Mouse (Mus musculus) stomach, embryonic 15.5 days (tissue): Measurements from ENCODE around the gene Washc1. TPM values are rescaled to one million over a fixed set of nuclear protein-coding genes. Genes with fewer than 3 reads are reported as not detected.
"Not testable (repeated sequence)": the region's sequence is repeated elsewhere in the genome, so short reads cannot be mapped to it uniquely, and the experiment has no call there.

Source experiments
- ATAC-seq: fragments of 200-750 bp; cut with Nextera tagmentation; 2 replicates; pipeline ENCODE4 v1.8.0; 2017; ENCODE audit warnings: low read depth, moderate number of reproducible peaks, moderate TSS enrichment; ENCODE audit not compliant: insufficient read depth, low FRiP score
- H3K27ac ChIP-seq: fragments of 300-500 bp; sonication (generic); 2 replicates; pipeline ENCODE4 v1.5.1; 2015; ENCODE audit warnings: mild to moderate bottlenecking, inconsistent platforms
- H3K27me3 ChIP-seq: fragments of 300-500 bp; sonication (generic); replicated peaks from 2 replicates; pipeline ENCODE4 v1.6.1; 2015; ENCODE audit warnings: inconsistent platforms
- H3K36me3 ChIP-seq: fragments of 300-500 bp; sonication (generic); 2 replicates; pipeline ENCODE4 v1.6.1; 2015; ENCODE audit warnings: inconsistent platforms
- H3K4me1 ChIP-seq: fragments of 300-500 bp; sonication (generic); 2 replicates; pipeline ENCODE4 v1.6.1; 2015; ENCODE audit warnings: inconsistent platforms
- H3K4me2 ChIP-seq: fragments of 300-500 bp; sonication (generic); 2 replicates; pipeline ENCODE4 v1.6.1; 2015; ENCODE audit warnings: mild to moderate bottlenecking, inconsistent platforms
- H3K4me3 ChIP-seq: fragments of 300-500 bp; sonication (generic); replicated peaks from 2 replicates; pipeline ENCODE4 v1.5.1; 2015; ENCODE audit warnings: inconsistent platforms
- H3K9ac ChIP-seq: fragments of 300-500 bp; sonication (generic); 2 replicates; pipeline ENCODE4 v1.6.1; 2015; ENCODE audit warnings: inconsistent platforms
- H3K9me3 ChIP-seq: fragments of 300-500 bp; sonication (generic); 2 replicates; pipeline ENCODE4 v1.6.1; 2016; ENCODE audit warnings: inconsistent platforms
- WGBS: fragments of 180-500 bp; shearing (Covaris S2); methylation state at CpG from one replicate; pipeline ENCODE4 v1.1.7; 2015; 5-methylcytosine and 5-hydroxymethylcytosine counted together
- polyA plus RNA-seq: library from polyadenylated mRNA; unstranded; fragments of >200 nt; fragmentation: Nextera tagmentation; extraction: Ambion mirVana; gene quantifications from 2 replicates; pipeline ENCODE4 v1.2.1, GENCODE M21; 2015

Washc1 gene
- polyA plus RNA-seq = 33.3 and 37.8 TPM in 2 replicates

DNA sequence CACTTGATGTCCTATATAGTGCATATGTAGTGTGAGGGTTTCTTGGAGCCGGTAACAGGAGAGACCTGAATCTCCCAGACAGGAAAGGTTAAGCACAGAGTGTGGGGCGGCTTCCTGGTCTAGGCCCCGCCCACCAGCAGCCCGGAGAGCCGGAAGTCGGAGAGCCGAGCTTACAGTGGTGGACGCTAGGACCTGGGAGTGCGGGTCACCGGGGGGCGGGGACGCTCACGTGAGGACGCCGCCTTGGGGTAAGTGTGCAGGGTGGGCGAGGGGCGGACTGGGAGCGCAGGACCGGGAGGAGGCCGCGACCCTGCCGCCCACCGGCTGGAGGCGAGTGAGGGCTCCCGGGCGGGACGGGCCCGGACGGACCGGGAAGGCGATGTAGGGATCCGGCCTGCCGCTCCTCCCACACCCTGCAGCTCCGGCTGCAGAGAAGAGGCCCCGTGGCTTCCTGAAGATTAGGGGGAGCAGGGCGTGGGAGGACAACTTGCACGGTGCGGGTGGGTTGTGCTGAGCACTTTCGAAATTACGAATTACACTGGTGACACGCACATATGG lies at the start of gene Washc1:
Gene Washc1, plus strand, starts transcription at position 144 of the 558 bp plus-strand sequence.
- Histone ChIP-seq H3K4me2 (peak within 1 kb of the TSS; percentile 61), H3K9me3 (no peaks in the 10 kb centered on the region), H3K27me3 (no peaks in the 10 kb centered on the region), H3K9ac (peak within 1 kb of the TSS; percentile 60), H3K4me1 (peaks cover 11% of the 10 kb centered on the region; the same call in 1 of the 2 replicates), H3K4me3 (peak within 1 kb of the TSS; percentile 88), H3K27ac (peak within 1 kb of the TSS; percentile 85), H3K36me3 (peaks cover 26% of the 10 kb centered on the region)
- ATAC-seq = peak; percentile 99
- under 1% methylated on average over 39 of the region's 41 CpGs for WGBS

DNA sequence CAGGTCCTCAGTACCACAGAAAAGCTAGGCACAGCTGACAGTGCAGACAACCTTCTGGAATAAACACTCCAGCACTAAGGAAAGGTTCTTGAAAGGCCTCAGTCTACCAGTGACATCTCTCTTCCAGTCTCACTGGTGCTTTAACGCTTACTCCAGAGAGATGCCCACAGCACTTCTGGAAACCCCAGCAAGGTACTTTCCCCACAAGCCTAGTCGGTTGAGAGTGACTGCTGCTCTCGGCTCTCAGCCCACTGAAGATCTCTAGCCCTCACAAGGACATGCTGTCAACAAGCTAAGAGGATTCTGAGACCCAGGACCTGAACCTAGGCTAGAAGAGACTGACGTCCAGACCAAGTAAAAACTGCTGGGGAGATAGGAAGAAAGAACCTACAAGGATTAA lies 46.2 kb upstream of the Washc1 start:
- Histone ChIP-seq H3K4me3 (no peak overlapping the region), H3K4me2 (no peak overlapping the region), H3K9me3 (no peaks in the 10 kb centered on the region), H3K27me3 (no peaks in the 10 kb centered on the region), H3K36me3 (no peaks in the 10 kb centered on the region), H3K9ac (no peak overlapping the region), H3K4me1 (no peaks in the 10 kb centered on the region), H3K27ac (no peak overlapping the region)
- no peak for ATAC-seq
- WGBS = 85% methylated on average over 4 of the region's 4 CpGs

DNA sequence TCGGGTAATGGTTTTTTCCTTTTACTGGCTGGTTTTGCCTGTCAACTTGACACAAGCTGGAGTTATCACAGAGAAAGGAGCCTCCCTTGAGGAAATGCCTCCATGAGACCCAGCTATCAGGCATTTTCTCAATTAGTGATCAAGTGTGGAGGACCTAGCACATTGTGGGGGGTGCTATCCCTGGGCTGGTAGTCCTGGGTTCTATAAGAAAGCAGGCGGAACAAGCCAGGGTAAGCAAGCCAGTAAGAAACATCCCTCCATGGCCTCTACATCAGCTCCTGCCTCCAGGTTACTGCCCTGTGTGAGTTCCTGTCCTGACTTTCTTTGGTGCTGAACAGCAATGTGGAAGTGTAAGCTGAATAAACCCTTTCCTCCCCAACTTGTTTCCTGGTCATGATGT lies 42.3 kb upstream of the Washc1 start:
- H3K4me1 ChIP-seq, H3K4me3 ChIP-seq, H3K4me2 ChIP-seq, H3K9me3 ChIP-seq, H3K27me3 ChIP-seq, ATAC-seq, H3K9ac ChIP-seq, H3K36me3 ChIP-seq, H3K27ac ChIP-seq: not testable (repeated sequence)
- WGBS = 89% methylated on average over 2 of the region's 2 CpGs

DNA sequence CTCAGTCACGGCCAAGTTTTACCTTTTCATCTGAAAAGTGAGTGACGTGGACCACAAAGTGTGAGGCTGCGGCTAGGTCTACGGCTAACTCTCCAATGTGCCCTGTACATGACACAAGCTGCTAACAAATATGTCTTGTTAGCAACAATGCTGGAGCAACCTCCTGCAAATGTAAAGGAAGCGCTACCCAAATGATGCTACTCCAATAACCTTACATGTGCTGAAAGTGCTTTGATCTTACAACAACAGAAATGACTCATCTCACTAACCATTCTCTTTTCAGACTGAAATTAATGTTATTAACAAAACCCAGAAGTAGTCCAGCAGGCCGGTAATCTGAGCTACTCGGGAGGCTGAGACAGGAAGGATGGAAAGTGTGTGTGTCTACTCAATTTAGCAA lies 37.4 kb upstream of the Washc1 start:
- Histone ChIP-seq H3K36me3 (no peaks in the 10 kb centered on the region), H3K4me1 (no peaks in the 10 kb centered on the region), H3K4me3 (no peak overlapping the region), H3K27ac (no peak overlapping the region), H3K9me3 (no peaks in the 10 kb centered on the region), H3K9ac (no peak overlapping the region), H3K4me2 (no peak overlapping the region), H3K27me3 (no peaks in the 10 kb centered on the region)
- WGBS = 86% methylated on average over 7 of the region's 7 CpGs
- ATAC-seq = no peak

DNA sequence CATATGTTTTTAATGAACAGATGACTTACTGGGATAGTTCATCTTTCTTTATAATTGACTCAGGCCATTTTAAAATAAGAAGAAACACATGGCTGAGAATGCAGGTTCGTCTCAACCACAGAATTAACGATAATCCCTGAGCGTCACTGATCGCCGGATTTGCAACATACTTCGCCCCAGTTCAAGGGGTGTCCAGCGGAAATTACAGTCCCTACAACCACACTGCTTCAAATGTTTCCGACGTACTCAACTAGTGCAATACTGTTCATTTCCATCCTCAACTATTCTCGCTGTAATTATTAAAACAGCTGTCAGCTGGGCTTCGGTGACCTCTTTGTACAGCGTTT lies 35.5 kb upstream of the Washc1 start:
- peak overlapping the region; percentile 99 for H3K4me3 ChIP-seq
- peak overlapping the region; percentile 74 for H3K9ac ChIP-seq
- no peak for ATAC-seq
- no peaks in the 10 kb centered on the region for H3K27me3 ChIP-seq
- H3K4me2 ChIP-seq = peak overlapping the region; percentile 80
- H3K4me1 ChIP-seq = no peaks in the 10 kb centered on the region
- 0 out of 2 replicates have a peak, but pooled peaks cover 4% of the 10 kb centered on the region for H3K36me3 ChIP-seq
- WGBS = 4% methylated on average over 12 of the region's 12 CpGs
- H3K27ac ChIP-seq = peak overlapping the region; percentile 91
- no peaks in the 10 kb centered on the region for H3K9me3 ChIP-seq

DNA sequence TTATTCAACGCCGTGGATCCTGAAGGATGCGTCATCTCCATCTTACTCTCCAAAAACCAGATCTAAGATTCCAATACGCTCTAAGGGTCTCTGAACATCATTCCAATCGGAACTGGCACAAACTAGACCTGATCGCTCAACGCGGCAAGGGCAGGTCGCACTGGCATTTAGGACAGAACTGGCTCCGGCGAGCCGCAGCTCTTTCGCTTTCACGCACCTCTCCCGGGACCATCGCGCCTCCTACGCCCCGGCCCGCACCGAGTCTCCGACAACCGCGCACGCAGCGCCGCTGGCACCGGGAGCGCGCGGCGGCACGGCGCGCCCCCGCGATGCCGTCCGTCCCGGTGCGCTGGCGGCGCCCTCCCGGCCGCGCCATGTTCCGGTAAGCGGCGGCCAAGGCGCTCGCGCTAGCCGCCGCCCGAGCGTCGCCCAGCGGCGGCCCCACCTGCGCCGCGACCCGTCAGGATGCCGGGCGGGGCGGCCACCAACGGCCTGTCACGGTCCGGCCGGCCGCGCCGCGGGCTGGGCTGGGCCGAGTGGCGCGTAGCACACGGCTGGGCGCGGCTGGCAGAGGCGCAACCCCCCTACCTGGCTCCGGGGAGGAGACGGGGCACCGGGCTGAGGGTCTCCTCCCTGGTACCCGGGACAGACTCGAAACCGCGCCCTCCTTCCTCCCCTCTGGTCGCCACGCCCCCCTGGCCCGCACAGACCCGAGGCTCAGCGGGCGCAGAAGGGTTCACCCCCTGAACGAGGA lies 35.0 kb upstream of the Washc1 start:
- under 1% methylated on average over 81 of the region's 95 CpGs for WGBS
- Histone ChIP-seq H3K4me2 (peak overlapping the region; percentile 80), H3K27me3 (no peaks in the 10 kb centered on the region), H3K4me3 (peak overlapping the region; percentile 99), H3K4me1 (no peaks in the 10 kb centered on the region), H3K36me3 (0 out of 2 replicates have a peak, but pooled peaks cover 4% of the 10 kb centered on the region), H3K27ac (peak overlapping the region; percentile 91), H3K9me3 (no peaks in the 10 kb centered on the region), H3K9ac (peak overlapping the region; percentile 74)
- ATAC-seq = peak; percentile 80

DNA sequence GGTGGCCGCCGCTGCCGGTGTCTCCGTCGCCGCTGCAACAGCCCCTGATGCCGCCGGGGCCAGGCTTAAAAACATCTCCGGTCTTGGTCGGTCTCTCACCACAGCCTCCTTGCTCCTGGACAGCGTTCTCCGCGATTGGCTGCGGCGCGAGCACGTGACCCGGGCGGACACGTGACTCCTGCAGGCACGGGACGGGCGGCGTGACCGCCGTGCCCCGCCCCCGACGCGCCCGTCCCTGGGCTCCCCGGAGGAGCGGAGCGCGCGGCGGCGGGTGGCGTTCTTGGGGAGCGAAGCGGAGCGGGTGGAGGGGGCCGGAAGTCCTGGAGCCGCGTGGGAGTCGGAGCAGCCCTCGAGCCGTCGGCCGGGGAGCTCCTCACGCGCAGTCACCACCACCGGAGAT lies 34.4 kb upstream of the Washc1 start, which contains the start of gene Ankrd12:
Gene Ankrd12, minus strand, starts transcription at position 156 of the 400 bp plus-strand sequence.
- H3K9me3 ChIP-seq = no peaks in the 10 kb centered on the region
- H3K27me3 ChIP-seq = no peaks in the 10 kb centered on the region
- 0 out of 2 replicates have a peak, but pooled peaks cover 4% of the 10 kb centered on the region for H3K36me3 ChIP-seq
- H3K9ac ChIP-seq = peak within 1 kb of the TSS; percentile 74
- ATAC-seq = peak; percentile 97
- peak within 1 kb of the TSS; percentile 80 for H3K4me2 ChIP-seq
- peak within 1 kb of the TSS; percentile 99 for H3K4me3 ChIP-seq
- no peaks in the 10 kb centered on the region for H3K4me1 ChIP-seq
- H3K27ac ChIP-seq = peak within 1 kb of the TSS; percentile 91
- WGBS = 2% methylated on average over 53 of the region's 53 CpGs

DNA sequence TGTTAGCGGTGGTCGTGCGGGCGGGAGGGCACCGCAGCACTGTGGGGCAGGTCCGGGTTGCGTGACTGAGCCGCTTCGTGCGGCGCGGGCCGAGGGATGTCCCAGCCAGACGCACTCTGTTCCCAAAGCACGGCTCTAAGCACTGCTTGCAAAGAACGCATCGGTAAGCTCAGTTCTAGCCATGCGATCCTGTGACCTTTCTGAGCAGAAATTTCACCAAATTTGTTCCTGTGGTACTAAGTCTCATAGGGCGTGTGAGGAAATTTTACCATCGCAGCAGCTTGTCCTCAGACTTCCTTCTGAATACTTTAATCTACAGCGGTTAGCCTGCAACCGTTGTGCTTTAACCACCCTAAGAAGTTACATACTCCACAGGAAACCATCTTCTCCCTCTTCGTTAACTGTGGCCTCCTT lies 33.9 kb upstream of the Washc1 start:
- Histone ChIP-seq H3K27ac (peak overlapping the region; percentile 91), H3K4me2 (peak overlapping the region; percentile 80), H3K4me3 (peak overlapping the region; percentile 99), H3K9me3 (no peaks in the 10 kb centered on the region), H3K9ac (peak overlapping the region; percentile 52), H3K27me3 (no peaks in the 10 kb centered on the region), H3K4me1 (no peaks in the 10 kb centered on the region), H3K36me3 (0 out of 2 replicates have a peak, but pooled peaks cover 4% of the 10 kb centered on the region)
- under 1% methylated on average over 23 of the region's 23 CpGs for WGBS
- peak; percentile 63 for ATAC-seq

DNA sequence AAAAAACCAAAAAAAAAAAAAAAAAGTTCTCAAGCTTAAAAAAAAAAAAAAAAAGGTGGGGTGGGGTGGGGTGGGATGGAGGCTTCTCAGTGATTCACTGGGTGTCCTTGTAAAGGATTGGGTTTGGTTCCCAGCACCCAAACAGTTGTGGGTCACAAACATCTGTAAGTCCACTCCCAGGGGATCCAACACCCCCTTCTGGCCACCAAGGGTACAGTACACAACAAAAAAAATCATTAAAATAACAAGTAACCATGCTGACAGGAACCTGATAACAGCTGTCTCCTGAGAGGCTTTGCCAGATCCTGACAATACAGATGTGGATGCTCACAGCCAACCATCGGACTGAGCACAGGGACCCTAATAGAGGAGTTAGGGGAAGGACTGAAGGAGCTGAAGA lies 26.9 kb upstream of the Washc1 start:
- Histone ChIP-seq H3K27ac (no peak overlapping the region), H3K4me2 (no peak overlapping the region), H3K9me3 (no peaks in the 10 kb centered on the region), H3K9ac (no peak overlapping the region), H3K4me3 (no peak overlapping the region), H3K27me3 (no peaks in the 10 kb centered on the region), H3K4me1 (no peaks in the 10 kb centered on the region), H3K36me3 (peaks cover 22% of the 10 kb centered on the region)
- ATAC-seq = no peak
- WGBS = 68% methylated on average over 1 of the region's 1 CpGs

DNA sequence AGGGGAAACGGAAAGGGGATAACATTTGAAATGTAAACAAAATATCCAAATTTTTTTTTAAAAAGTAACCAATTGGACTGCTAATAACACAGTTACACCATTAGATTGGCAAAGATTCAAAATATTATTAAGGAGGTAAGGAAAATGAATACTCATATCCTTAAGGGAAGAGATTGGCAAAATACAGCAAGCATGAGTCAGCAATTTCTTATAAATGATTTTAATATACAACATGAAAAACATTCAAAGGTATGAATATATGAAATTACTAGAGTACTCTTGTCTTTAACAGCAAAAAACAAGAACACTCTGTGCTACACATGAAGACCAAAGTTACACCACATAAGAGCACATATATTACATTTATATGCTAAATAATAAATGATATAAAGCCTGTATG lies 26.3 kb upstream of the Washc1 start:
- H3K9me3 ChIP-seq = no peaks in the 10 kb centered on the region
- H3K4me1 ChIP-seq = no peaks in the 10 kb centered on the region
- no peak overlapping the region for H3K9ac ChIP-seq
- ATAC-seq = no peak
- H3K36me3 ChIP-seq = peaks cover 22% of the 10 kb centered on the region
- H3K4me2 ChIP-seq = no peak overlapping the region
- H3K27ac ChIP-seq = no peak overlapping the region
- 79% methylated on average over 1 of the region's 1 CpGs for WGBS
- no peaks in the 10 kb centered on the region for H3K27me3 ChIP-seq
- H3K4me3 ChIP-seq = no peak overlapping the region

DNA sequence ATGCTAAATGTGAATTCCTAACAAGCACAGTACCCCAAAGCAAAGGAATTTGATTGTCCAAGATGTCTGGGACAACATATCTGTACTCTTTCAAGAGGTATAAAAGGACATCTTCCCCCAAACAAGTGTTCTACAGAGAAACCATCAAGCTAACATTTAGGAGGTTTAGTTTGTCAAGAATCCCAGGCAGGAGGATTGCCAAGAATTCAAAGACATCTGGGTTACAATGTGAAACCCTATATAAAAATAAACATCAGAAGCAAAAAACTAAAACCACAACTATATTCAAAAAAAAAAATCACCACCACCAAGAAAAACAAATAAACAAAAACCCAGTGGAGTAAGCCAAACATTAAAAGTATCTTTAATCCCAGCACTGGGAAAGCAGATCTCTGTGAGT lies 21.1 kb upstream of the Washc1 start:
- ATAC-seq = no peak
- H3K9me3 ChIP-seq = no peaks in the 10 kb centered on the region

DNA sequence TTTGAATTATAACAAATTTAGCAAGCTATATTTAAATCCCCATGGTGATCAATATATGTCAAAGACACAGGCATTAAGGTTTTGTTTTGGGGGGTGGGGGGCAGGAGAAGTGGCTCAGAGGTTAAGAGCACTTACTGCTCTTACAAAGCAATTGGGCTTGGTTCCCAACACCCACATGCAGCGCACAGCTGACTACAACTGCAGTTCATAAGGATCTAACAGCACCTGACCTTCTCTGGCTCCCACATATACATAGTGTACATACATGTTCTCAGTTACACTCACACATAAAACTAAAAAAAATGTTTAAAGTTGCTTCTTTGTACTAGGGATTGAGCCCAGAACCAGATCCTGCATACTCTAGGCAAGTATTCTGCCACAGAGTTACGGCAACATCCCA lies 20.0 kb upstream of the Washc1 start:
- no peak for ATAC-seq
- Histone ChIP-seq H3K4me3 (no peak overlapping the region), H3K4me2 (no peak overlapping the region), H3K9ac (no peak overlapping the region), H3K27me3 (no peaks in the 10 kb centered on the region), H3K36me3 (peaks cover 15% of the 10 kb centered on the region; the same call in 1 of the 2 replicates), H3K9me3 (no peaks in the 10 kb centered on the region), H3K4me1 (no peaks in the 10 kb centered on the region), H3K27ac (no peak overlapping the region)
- 81% methylated on average over 2 of the region's 2 CpGs for whole genome bisulfite sequencing

More for the DNA sequence above, 21.1 kb upstream of the Washc1 start:
- Histone ChIP-seq H3K4me1 (no peaks in the 10 kb centered on the region), H3K27ac (no peak overlapping the region), H3K27me3 (no peaks in the 10 kb centered on the region), H3K36me3 (peaks cover 17% of the 10 kb centered on the region; the same call in 1 of the 2 replicates), H3K4me2 (no peak overlapping the region), H3K4me3 (no peak overlapping the region), H3K9ac (no peak overlapping the region)
